ENCODE assay signal across 9 mouse cellular contexts in the genomic region with DNA sequence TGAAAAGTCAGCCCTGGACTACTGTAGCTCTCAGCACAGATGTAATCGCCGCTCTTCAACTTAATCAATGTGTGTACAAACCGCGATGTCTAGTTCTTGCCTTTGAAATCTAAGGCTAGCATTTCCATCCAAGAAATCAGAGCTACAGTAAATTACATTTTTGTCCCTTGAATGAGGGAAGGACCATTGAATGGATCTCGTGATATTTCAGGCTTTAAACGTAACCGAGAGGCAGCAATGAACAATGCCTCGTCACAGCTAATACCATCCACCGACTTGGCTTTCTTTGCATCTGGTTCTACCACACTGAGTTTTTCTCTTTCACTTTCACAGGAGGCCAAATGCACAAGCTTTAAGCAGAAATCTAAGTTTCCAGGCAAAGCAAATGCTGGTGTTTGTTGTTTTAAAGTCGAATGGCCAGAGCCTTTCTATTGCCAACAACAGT. TPM values are rescaled to one million over a fixed set of nuclear protein-coding genes. Genes with fewer than 3 reads are reported as not detected.
A peak's percentile ranks its signal among the peaks of the same experiment; 100 is the strongest.
DNase-seq lines count a peak whose midpoint lies in the region; ATAC-seq lines count a peak whose summit lies in the region.
"Had no signal": no experiment of that assay in that cellular context is flagged by ENCODE, and none has a peak within 500 bp of the region (broad histone marks: within the 10 kb centered on the region; RNA-seq: fewer than 3 reads in every experiment).

No protein-coding gene starts in this region.

- H3K4me2 ChIP-seq in liver, embryonic 16.5 days (ENCODE audit: low read depth, low read length) = peak overlapping the region; percentile 22

- intact Hi-C loops in left cerebral cortex, postnatal 25 days (cut with DNase I) = no loop called here

- H3K9me3 ChIP-seq in hindbrain, embryonic 10.5 days = no peaks in the 10 kb centered on the region
- no peaks in the 10 kb centered on the region for H3K9me3 ChIP-seq in liver, embryonic 16.5 days (replicated peaks; ENCODE audit: control insufficient read depth, low read length)

- no peak overlapping the region; the same call in 1 of the 2 replicates for H3K9ac ChIP-seq in liver, embryonic 16.5 days (ENCODE audit: low read depth, low read length)

- peak overlapping the region; percentile 99 for H3K4me3 ChIP-seq in hindbrain, embryonic 10.5 days
- peak overlapping the region; percentile 25 for H3K4me3 ChIP-seq in liver, embryonic 16.5 days (ENCODE audit: low read depth, low read length)

- peaks cover 16% of the 10 kb centered on the region; the same call in 1 of the 2 replicates for H3K36me3 ChIP-seq in hindbrain, embryonic 10.5 days
- no peaks in the 10 kb centered on the region for H3K36me3 ChIP-seq in liver, embryonic 16.5 days (ENCODE audit: control insufficient read depth, insufficient read depth)

- ATAC-seq in liver, embryonic 16.5 days (ENCODE audit: low read depth) = no peak

- WGBS in hindbrain, embryonic 10.5 days = 3% methylated on average over 10 of the region's 10 CpGs
- 16% methylated on average over 10 of the region's 10 CpGs for WGBS in liver, embryonic 16.5 days (ENCODE audit: insufficient replicate concordance)

- peak; percentile 56 for DNase-seq in adrenal gland, adult 2 months
- no peak for DNase-seq in adrenal gland, postnatal 14 days
- peak; percentile 73 for DNase-seq in embryo, embryonic 11 days
- DNase-seq in hindbrain, embryonic 10.5 days (ENCODE audit: low spot score) = no peak
- peak; percentile 28 for DNase-seq in yolk sac, embryonic 10.5 days (ENCODE audit: low spot score)
- no peak for DNase-seq in urinary bladder, postnatal 10 days (ENCODE audit: low spot score)
- DNase-seq in left cerebral cortex, postnatal 25 days (ENCODE audit: low spot score in 2 of 2) = no peak

- peak overlapping the region; percentile 100 for H3K27ac ChIP-seq in hindbrain, embryonic 10.5 days
- no peak overlapping the region for H3K27ac ChIP-seq in liver, embryonic 16.5 days (ENCODE audit: low read length)

- no peaks in the 10 kb centered on the region for H3K27me3 ChIP-seq in hindbrain, embryonic 10.5 days (ENCODE audit: insufficient read depth, poor library complexity, severe bottlenecking)
- peaks cover 71% of the 10 kb centered on the region for H3K27me3 ChIP-seq in liver, embryonic 16.5 days (ENCODE audit: control insufficient read depth, insufficient read depth, low read depth, low read length)

- peaks cover 58% of the 10 kb centered on the region for H3K4me1 ChIP-seq in hindbrain, embryonic 10.5 days (replicated peaks)
- H3K4me1 ChIP-seq in liver, embryonic 16.5 days (ENCODE audit: control insufficient read depth, low read depth, low read length) = peaks cover 11% of the 10 kb centered on the region

RNA-seq across cellular contexts. Expression of a gene that starts 1.7 kb away (rescaled TPM):
- total RNA-seq in adrenal gland, adult 2 months (2021) = 1 to 10 TPM; 2.3 to 3.8 TPM
- 1.8 and 3.1 TPM in 2 replicates for polyA plus RNA-seq in adrenal gland, adult 2 months (2012; rRNA removed)
- total RNA-seq in adrenal gland, postnatal 14 days (2021) = 4.5 and 4.8 TPM in 2 replicates
- polyA plus RNA-seq in hindbrain, embryonic 10.5 days (2016; fragmentation: Nextera tagmentation; extraction: Ambion mirVana) = 19.3 and 21.9 TPM in 2 replicates
- 0.28 and 0.38 TPM in 2 replicates for polyA plus RNA-seq in liver, embryonic 16.5 days (2015; fragmentation: Nextera tagmentation; extraction: Ambion mirVana)
- 1 to 10 TPM; 7.5 to 8.3 TPM for total RNA-seq in left cerebral cortex, postnatal 25 days (2021)
- total RNA-seq: common myeloid progenitor, adult 5-6 weeks had no signal

RNA-seq across cellular contexts. Expression of a gene that starts 4.5 kb away (rescaled TPM):
- 10 to 100 TPM; 42.8 to 44.6 TPM for total RNA-seq in adrenal gland, adult 2 months (2021)
- polyA plus RNA-seq in adrenal gland, adult 2 months (2012; rRNA removed) = 22.6 and 23.2 TPM in 2 replicates
- 39.1 and 56.4 TPM in 2 replicates for total RNA-seq in adrenal gland, postnatal 14 days (2021)
- polyA plus RNA-seq in hindbrain, embryonic 10.5 days (2016; fragmentation: Nextera tagmentation; extraction: Ambion mirVana) = 65.0 and 66.0 TPM in 2 replicates
- polyA plus RNA-seq in liver, embryonic 16.5 days (2015; fragmentation: Nextera tagmentation; extraction: Ambion mirVana) = 23.8 and 24.3 TPM in 2 replicates
- 10 to 100 TPM; 47.2 to 51.5 TPM for total RNA-seq in left cerebral cortex, postnatal 25 days (2021)

RNA-seq across cellular contexts. Expression of a gene that starts 13.0 kb away (rescaled TPM):
- total RNA-seq in adrenal gland, adult 2 months (2021) = 1 to 10 TPM in 1 of 2 experiments, under 1 TPM in 1; 0.92 to 3.3 TPM
- 0.42 and 0.70 TPM in 2 replicates for polyA plus RNA-seq in adrenal gland, adult 2 months (2012; rRNA removed)
- total RNA-seq in adrenal gland, postnatal 14 days (2021) = 1.7 and 1.8 TPM in 2 replicates
- polyA plus RNA-seq in hindbrain, embryonic 10.5 days (2016; fragmentation: Nextera tagmentation; extraction: Ambion mirVana) = 17.5 and 22.5 TPM in 2 replicates
- polyA plus RNA-seq in liver, embryonic 16.5 days (2015; fragmentation: Nextera tagmentation; extraction: Ambion mirVana) = 1.3 and 1.4 TPM in 2 replicates
- total RNA-seq in left cerebral cortex, postnatal 25 days (2021) = 1 to 10 TPM; 1.7 to 2.8 TPM

RNA-seq across cellular contexts. Expression of a gene that starts 53.8 kb away (rescaled TPM):
- not detected for total RNA-seq in adrenal gland, adult 2 months (2021)
- not detected in 2 replicates for polyA plus RNA-seq in adrenal gland, adult 2 months (2012; rRNA removed)
- total RNA-seq in adrenal gland, postnatal 14 days (2021) = not detected in 2 replicates
- not detected in 2 replicates for polyA plus RNA-seq in hindbrain, embryonic 10.5 days (2016; fragmentation: Nextera tagmentation; extraction: Ambion mirVana)
- not detected in 2 replicates for polyA plus RNA-seq in liver, embryonic 16.5 days (2015; fragmentation: Nextera tagmentation; extraction: Ambion mirVana)
- total RNA-seq in left cerebral cortex, postnatal 25 days (2021) = not detected
- total RNA-seq: common myeloid progenitor, adult 5-6 weeks had no signal

Comparison
In these comparisons a context has a peak if more than half of its experiments do, and no peak if none do; other contexts are left out.
1. DNase-seq: peak in adrenal gland, adult 2 months (single experiment), embryo, embryonic 11 days (single experiment) and yolk sac, embryonic 10.5 days (single experiment); none in adrenal gland, postnatal 14 days (single experiment), hindbrain, embryonic 10.5 days (single experiment), urinary bladder, postnatal 10 days (single experiment) and left cerebral cortex, postnatal 25 days (0 of 2).